Mouse (Mus musculus) erythroid progenitor cell, adult 5-6 weeks (primary cell): Measurements from ENCODE around the gene Fam169b. TPM values are rescaled to one million over a fixed set of nuclear protein-coding genes. Genes with fewer than 3 reads are reported as not detected.

Source experiments
- ATAC-seq: replicated peaks from 2 replicates; pipeline ENCODE4 v1.8.0; 2016; ENCODE audit warnings: moderate number of reproducible peaks, mild to moderate bottlenecking, moderate TSS enrichment, inconsistent platforms; ENCODE audit not compliant: poor library complexity, low FRiP score, severe bottlenecking
- total RNA-seq, 2 experiments: library from RNA; stranded (forward) in 1 of 2; stranded (reverse) in 1 of 2; fragments of 150-400 nt in 1 of 2; fragments of 186-747, 209-891 nt in 1 of 2; gene quantifications; 2 replicates each; pipeline versions ENCODE4 v1.2.3 to v1.2.4; 2015 to 2017; ENCODE audit warnings: low replicate concordance in 2 of 2

The Fam169b gene
- 2.2 and 2.5 TPM in 2 replicates for total RNA-seq (2015; ENCODE audit: low replicate concordance)
- total RNA-seq (2017; ENCODE audit: low replicate concordance), result 0.51 and 3.0 TPM in 2 replicates

DNA sequence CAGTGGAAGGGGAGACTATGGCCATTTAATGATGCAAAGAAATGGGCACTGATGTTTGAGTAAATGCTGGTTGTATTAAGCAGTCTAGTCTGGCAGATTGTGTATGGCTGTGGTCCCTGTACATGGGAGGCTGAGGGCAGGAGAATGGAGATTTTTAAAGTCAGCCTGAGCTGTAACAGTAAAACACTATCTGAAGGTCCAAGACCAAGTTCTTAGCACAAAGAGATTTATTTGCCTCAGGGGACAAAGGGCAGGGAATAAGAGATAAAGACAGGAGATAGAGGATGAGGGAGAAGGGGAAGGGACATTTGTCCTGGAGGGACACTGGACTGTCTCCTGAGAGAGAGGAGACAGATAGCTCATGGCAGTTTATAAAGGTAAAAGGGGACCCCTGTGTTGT lies at the start of gene Fam169b:
Gene Fam169b (plus strand): TSS at position 325 of the 400 bp plus-strand sequence.
- ATAC-seq, result no peak

- ATAC-seq, result no peak
These were observed 49.6 kb upstream of the Fam169b start for GRCm38 (mm10) chr7:68224006-68224405.

GRCm38 (mm10) chr7:68225427-68226054 lies 48.1 kb upstream of the Fam169b start:
- no peak for ATAC-seq

- ATAC-seq, result no peak
These were observed 46.6 kb upstream of the Fam169b start for GRCm38 (mm10) chr7:68227021-68227420.

DNA sequence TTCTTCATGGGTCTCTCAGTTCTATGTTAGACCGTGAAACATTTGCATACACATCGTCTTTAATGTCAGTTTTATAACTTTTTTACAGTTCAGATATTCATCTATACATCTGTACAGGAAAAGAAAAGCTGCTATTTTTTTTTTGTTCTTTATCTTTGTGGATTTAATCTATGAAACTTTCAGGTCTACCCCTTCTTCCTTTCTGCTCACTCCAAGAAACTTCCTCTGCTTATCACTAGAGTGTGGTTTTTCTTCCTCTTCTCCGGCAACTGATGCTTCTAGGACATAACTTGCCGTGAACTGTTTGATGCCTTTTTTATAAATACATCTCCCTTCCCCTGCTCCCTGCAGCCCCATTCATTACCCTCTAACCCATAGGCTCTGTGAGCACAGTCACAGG lies 46.0 kb upstream of the Fam169b start:
- no peak for ATAC-seq

- ATAC-seq, result no peak
These were observed 45.1 kb upstream of the Fam169b start for GRCm38 (mm10) chr7:68228491-68228890.

DNA sequence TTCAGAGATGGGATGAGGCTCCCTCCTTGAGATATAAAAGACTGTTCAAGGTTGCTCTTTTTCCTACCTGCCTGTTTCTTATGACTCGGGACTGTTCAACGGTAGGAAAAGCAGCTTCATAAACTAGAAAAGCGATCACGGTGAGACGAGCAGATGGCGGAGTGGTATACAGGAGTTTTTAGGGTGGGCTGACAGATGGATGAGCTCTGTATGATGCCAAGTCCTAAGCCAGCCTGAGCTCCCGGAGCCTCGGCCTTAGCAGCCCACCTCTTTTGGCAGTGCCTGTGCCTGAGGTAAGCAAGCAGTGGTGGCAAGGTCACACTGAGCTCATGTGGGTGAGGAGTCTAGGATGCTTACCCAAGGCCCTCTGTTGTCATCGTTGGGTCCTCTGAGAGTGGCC lies 42.8 kb upstream of the Fam169b start:
- ATAC-seq, result no peak

GRCm38 (mm10) chr7:68232521-68232920 lies 41.1 kb upstream of the Fam169b start:
- ATAC-seq, result no peak

GRCm38 (mm10) chr7:68233619-68234223 lies 39.9 kb upstream of the Fam169b start:
- ATAC-seq, result no peak

DNA sequence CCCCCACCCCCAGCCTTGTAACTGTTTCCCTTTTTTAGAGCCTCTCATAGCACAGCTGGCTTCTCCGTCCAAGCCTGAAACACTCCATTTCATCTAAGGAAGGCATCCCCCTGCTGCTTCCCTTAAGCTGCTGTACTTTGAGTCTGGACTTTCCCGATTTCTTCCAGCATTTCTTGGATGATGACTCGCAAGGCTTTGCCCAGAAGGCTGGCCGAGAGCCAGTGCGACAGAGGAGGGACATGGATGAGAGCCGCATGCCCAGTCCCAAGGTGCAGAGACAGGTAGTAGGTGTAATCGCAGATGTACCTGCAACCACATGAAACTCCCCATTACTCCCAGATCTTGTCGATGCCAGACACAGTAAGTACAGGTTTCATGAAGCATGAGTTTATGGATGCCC lies 36.8 kb upstream of the Fam169b start:
- no peak for ATAC-seq

DNA sequence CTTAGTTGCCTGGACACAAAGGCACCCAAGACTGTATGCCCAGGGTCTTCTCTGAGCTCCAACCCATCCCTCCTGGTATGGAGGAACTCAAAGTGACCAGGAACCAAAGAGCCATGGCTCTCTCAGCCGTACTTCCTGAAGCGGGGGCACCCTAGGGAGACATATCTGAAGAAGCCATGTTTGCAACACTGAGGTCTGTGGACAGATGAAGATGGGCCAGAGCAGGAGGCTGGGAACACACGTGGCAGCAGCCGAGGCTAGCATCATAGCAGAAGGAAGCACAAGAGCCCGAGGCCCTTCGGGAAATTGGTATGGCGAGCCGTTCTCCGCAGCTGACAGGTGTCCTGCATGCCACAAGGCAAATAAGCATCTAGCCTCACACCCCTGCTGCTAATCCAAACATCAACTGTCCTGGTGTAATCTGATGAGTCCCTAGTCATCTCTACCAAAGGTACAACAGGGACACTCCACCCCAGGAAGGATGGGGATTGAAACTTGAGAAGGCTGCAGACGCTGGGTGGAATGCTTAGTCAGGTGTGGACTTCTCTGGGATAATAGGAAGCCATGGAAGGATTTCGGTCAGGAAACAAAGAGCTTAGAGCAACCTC lies 34.3 kb upstream of the Fam169b start:
- ATAC-seq, result no peak

GRCm38 (mm10) chr7:68241205-68241604 lies 32.4 kb upstream of the Fam169b start:
- ATAC-seq, result no peak

GRCm38 (mm10) chr7:68245681-68246080 lies 28.0 kb upstream of the Fam169b start:
- ATAC-seq, result no peak

DNA sequence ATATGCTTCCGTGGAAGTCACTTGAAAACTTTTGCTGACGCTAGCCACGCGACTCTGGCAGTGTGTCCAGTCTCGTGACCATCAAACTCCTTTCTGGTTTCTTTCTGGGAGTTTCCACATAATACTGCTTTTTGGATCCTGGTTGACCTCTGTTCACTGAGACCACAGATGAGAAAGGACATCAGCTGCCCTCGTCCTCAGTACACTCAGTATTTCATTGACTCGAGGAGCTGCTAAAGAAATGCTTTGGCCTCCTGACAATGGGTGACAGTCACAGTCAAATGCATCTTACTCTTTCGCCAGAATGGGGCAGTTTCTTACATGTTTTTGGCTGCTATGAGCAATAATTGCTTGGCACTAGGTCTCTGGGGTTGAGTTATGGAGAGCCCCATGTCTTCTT lies 27.4 kb upstream of the Fam169b start:
- ATAC-seq, result no peak

GRCm38 (mm10) chr7:68250411-68250810 lies 23.2 kb upstream of the Fam169b start:
- no peak for ATAC-seq

GRCm38 (mm10) chr7:68250902-68251301 lies 22.7 kb upstream of the Fam169b start:
- no peak for ATAC-seq

- no peak for ATAC-seq
These were observed 15.9 kb upstream of the Fam169b start for GRCm38 (mm10) chr7:68257767-68258166.

GRCm38 (mm10) chr7:68258326-68259150 lies 15.1 kb upstream of the Fam169b start:
- ATAC-seq, result no peak

DNA sequence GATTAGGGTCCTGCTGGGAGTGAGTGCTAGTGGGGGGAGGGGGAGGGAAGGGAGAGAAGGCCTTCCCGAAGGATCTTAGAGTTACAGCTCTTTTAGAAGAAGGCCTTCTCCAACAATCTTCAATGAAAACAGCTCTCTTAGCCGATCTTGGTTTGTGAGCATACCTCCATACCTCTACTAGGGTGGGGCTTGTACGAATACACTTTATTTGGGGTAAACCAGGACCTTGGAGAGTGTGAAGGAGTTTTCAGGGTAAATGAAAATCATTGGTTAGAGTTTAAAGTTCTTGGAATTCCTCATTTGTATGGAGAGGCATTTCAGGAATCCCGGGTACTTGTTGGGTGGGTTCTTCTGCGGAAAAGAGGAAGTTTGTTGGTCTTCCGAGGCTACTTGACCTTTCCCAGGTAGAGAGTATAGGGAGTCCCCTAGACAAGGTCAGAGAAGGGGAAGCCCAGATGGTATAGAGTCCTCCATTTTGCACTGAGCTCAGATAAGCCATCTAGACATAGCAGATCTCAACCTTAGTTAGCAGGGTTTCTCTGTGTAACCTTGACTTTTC lies 14.0 kb upstream of the Fam169b start:
- ATAC-seq, result no peak

GRCm38 (mm10) chr7:68262612-68263200 lies 10.9 kb upstream of the Fam169b start:
- ATAC-seq, result no peak
